Mouse (Mus musculus) skeletal muscle tissue, postnatal 0 days (tissue): Measurements from ENCODE around the gene 2010315B03Rik. TPM values are rescaled to one million over a fixed set of nuclear protein-coding genes. Genes with fewer than 3 reads are reported as not detected.

Experiments
- polyA plus RNA-seq: library from polyadenylated mRNA; unstranded; fragments of >200 nt; fragmentation: Nextera tagmentation; extraction: Ambion mirVana; gene quantifications from 2 replicates; pipeline ENCODE4 v1.2.1, GENCODE M21; 2015

2010315B03Rik gene
- 8.7 and 9.6 TPM in 2 replicates for polyA plus RNA-seq

GRCm38 (mm10) chr9:124312171-124313142 is at the start of gene 2010315B03Rik:
2010315B03Rik (minus strand) TSS chr9:124312696.

Other genes starting within 250 kb of the 2010315B03Rik start
- 0.79 and 0.81 TPM in 2 replicates for gene Ccr2, start 210.7 kb downstream of the 2010315B03Rik start, polyA plus RNA-seq
- gene Ccr5, start 191.2 kb downstream of the 2010315B03Rik start, polyA plus RNA-seq = 0.47 and 0.87 TPM in 2 replicates
- gene Ppp2r3d, start 164.2 kb upstream of the 2010315B03Rik start, polyA plus RNA-seq = 152 and 153 TPM in 2 replicates
- gene Gm21836, start 181.1 kb upstream of the 2010315B03Rik start, polyA plus RNA-seq = not detected in 2 replicates